Mouse (Mus musculus): ENCODE data around the gene Mertk. TPM values are rescaled to one million over a fixed set of nuclear protein-coding genes. Genes with fewer than 3 reads are reported as not detected.

The Mertk gene
- polyA plus RNA-seq, 1 experiment from 2014 or later = 2.5 TPM

GRCm38 (mm10) chr2:128816916-128817315 lies 118.2 kb downstream of the Mertk start:
- no peak for DNase-seq (ENCODE audit: low read depth, low spot score)
- ChIA-PET CTCF (interaction anchor here (1.2 to 5.9 kb wide), 4 partner anchors 9 to 154 kb away, joined by 3 to 91 read pairs (median 3); partner anchors contain the start of gene Mertk), POLR2A (interaction anchor here (1.9 kb wide), 1 partner anchor 118 kb away, joined by 6 read pairs; the partner anchor contains the start of gene Mertk)
- no peak for ATAC-seq
- H3K27me3 ChIP-seq = no peaks in the 10 kb centered on the region
- no peak for TF ChIP-seq CTCF (IDR thresholded peaks at IDR 0.05)
- in situ Hi-C loops (cut with MboI; ENCODE audit: low pct_unique_long_range_greater_than_20kb) = loop anchor here (5.0 kb wide), 1 partner anchor 120 kb away; the partner anchor contains the start of gene Mertk

- peak; percentile 20 for ATAC-seq
- POLR2A ChIA-PET = interaction anchor here (1.2 to 1.9 kb wide), 2 partner anchors 118 to 120 kb away, joined by 4 to 6 read pairs; partner anchors contain the start of gene Mertk
These were observed 118.6 kb downstream of the Mertk start for GRCm38 (mm10) chr2:128817387-128817785.

GRCm38 (mm10) chr2:128817786-128818681 lies 119.3 kb downstream of the Mertk start, which contains the start of gene Tmem87b:
Tmem87b (plus strand) TSS chr2:128818118.
- DNase-seq (ENCODE audit: low read depth, low spot score) = peak; percentile 84
- ChIA-PET CTCF (interaction anchor here (0.9 to 5.9 kb wide), 7 partner anchors 10 to 156 kb away, joined by 3 to 91 read pairs (median 3); partner anchors contain the start of gene Mertk), POLR2A (interaction anchor here (1.2 to 1.9 kb wide), 2 partner anchors 119 to 120 kb away, joined by 4 to 6 read pairs; partner anchors contain the start of gene Mertk)
- in situ Hi-C loops (cut with MboI; ENCODE audit: low pct_unique_long_range_greater_than_20kb) = loop anchor here (5.0 kb wide), 1 partner anchor 121 kb away; the partner anchor contains the start of gene Mertk
- ATAC-seq = peak; percentile 82
- no peaks in the 10 kb centered on the region for H3K27me3 ChIP-seq
- TF ChIP-seq CTCF (IDR thresholded peaks at IDR 0.05) = no peak

More at GRCm38 (mm10) chr2:128817387-128817785, 118.6 kb downstream of the Mertk start:
- CTCF ChIA-PET = interaction anchor here (0.9 to 5.9 kb wide), 7 partner anchors 9 to 155 kb away, joined by 3 to 91 read pairs (median 3); partner anchors contain the start of gene Mertk
- H3K27me3 ChIP-seq = no peaks in the 10 kb centered on the region
- peak; percentile 73 for TF ChIP-seq CTCF (IDR thresholded peaks at IDR 0.05)
- in situ Hi-C loops (cut with MboI; ENCODE audit: low pct_unique_long_range_greater_than_20kb) = loop anchor here (5.0 kb wide), 1 partner anchor 120 kb away; the partner anchor contains the start of gene Mertk
- DNase-seq (ENCODE audit: low read depth, low spot score) = peak; percentile 68

GRCm38 (mm10) chr2:128818956-128819643 lies 120.3 kb downstream of the Mertk start:
- DNase-seq (ENCODE audit: low read depth, low spot score) = no peak
- CTCF ChIA-PET = interaction anchor here (1.0 to 2.2 kb wide), 2 partner anchors 24 to 121 kb away, joined by 3 to 10 read pairs; partner anchors contain the start of gene Mertk
- H3K27me3 ChIP-seq = no peaks in the 10 kb centered on the region
- in situ Hi-C loops (cut with MboI; ENCODE audit: low pct_unique_long_range_greater_than_20kb) = loop anchor here (5.0 kb wide), 1 partner anchor 122 kb away; the partner anchor contains the start of gene Mertk
- ATAC-seq = no peak
- TF ChIP-seq CTCF (IDR thresholded peaks at IDR 0.05) = no peak
- POLR2A ChIA-PET = interaction anchor here (0.5 to 1.9 kb wide), 6 partner anchors 14 to 1916 kb away, joined by 3 to 7 read pairs (median 4); partner anchors contain the start of gene Mertk

GRCm38 (mm10) chr2:128820631-128821030 lies 121.9 kb downstream of the Mertk start:
- no peak for TF ChIP-seq CTCF (IDR thresholded peaks at IDR 0.05)
- H3K27me3 ChIP-seq = no peaks in the 10 kb centered on the region
- POLR2A ChIA-PET = interaction anchor here (0.6 to 1.1 kb wide), 2 partner anchors 48 to 379 kb away, joined by 3 to 5 read pairs; no protein-coding TSS in a partner anchor
- no peak for ATAC-seq
- CTCF ChIA-PET = interaction anchor here (0.7 to 2.2 kb wide), 4 partner anchors 12 to 126 kb away, joined by 3 to 10 read pairs (median 3); partner anchors contain the start of gene Mertk
- in situ Hi-C loops (cut with MboI; ENCODE audit: low pct_unique_long_range_greater_than_20kb) = no loop called here
- DNase-seq (ENCODE audit: low read depth, low spot score) = no peak

- in situ Hi-C loops (cut with MboI; ENCODE audit: low pct_unique_long_range_greater_than_20kb) = no loop called here
- DNase-seq (ENCODE audit: low read depth, low spot score) (no peak), ATAC-seq (no peak)
- ChIA-PET CTCF (interaction anchor here (1.0 to 1.7 kb wide), 2 partner anchors 10 to 126 kb away, joined by 4 read pairs; no protein-coding TSS in a partner anchor), POLR2A (no interaction called here)
- no peaks in the 10 kb centered on the region for H3K27me3 ChIP-seq
- TF ChIP-seq CTCF (IDR thresholded peaks at IDR 0.05) = no peak
These were observed 125.1 kb downstream of the Mertk start for GRCm38 (mm10) chr2:128823893-128824292.

GRCm38 (mm10) chr2:128827787-128828186 lies 129.0 kb downstream of the Mertk start:
- ChIA-PET POLR2A (no interaction called here), CTCF (interaction anchor here (1.3 kb wide), 1 partner anchor 11 kb away, joined by 3 read pairs; no protein-coding TSS in a partner anchor)
- H3K27me3 ChIP-seq = no peaks in the 10 kb centered on the region
- ATAC-seq (no peak), DNase-seq (ENCODE audit: low read depth, low spot score) (no peak)
- in situ Hi-C loops (cut with MboI; ENCODE audit: low pct_unique_long_range_greater_than_20kb) = no loop called here
- no peak for TF ChIP-seq CTCF (IDR thresholded peaks at IDR 0.05)

- no peak for ATAC-seq
- CTCF ChIA-PET = interaction anchor here (1.3 to 1.5 kb wide), 2 partner anchors 12 to 23 kb away, joined by 3 to 4 read pairs; no protein-coding TSS in a partner anchor
- no peak for DNase-seq (ENCODE audit: low read depth, low spot score)
- TF ChIP-seq CTCF (IDR thresholded peaks at IDR 0.05) = no peak
- in situ Hi-C loops (cut with MboI; ENCODE audit: low pct_unique_long_range_greater_than_20kb) = no loop called here
- H3K27me3 ChIP-seq = no peaks in the 10 kb centered on the region
- POLR2A ChIA-PET = interaction anchor here (0.5 kb wide), 1 partner anchor 13 kb away, joined by 7 read pairs; no protein-coding TSS in a partner anchor
These were observed 133.9 kb downstream of the Mertk start for GRCm38 (mm10) chr2:128832611-128833010.

- CTCF ChIA-PET = interaction anchor here (1.2 to 1.5 kb wide), 3 partner anchors 9 to 22 kb away, joined by 3 to 4 read pairs (median 4); no protein-coding TSS in a partner anchor
- in situ Hi-C loops (cut with MboI; ENCODE audit: low pct_unique_long_range_greater_than_20kb) = no loop called here
- DNase-seq (ENCODE audit: low read depth, low spot score) (peak; percentile 35), ATAC-seq (peak; percentile 69)
- TF ChIP-seq CTCF (IDR thresholded peaks at IDR 0.05) = no peak
- H3K27me3 ChIP-seq = no peaks in the 10 kb centered on the region
- POLR2A ChIA-PET = interaction anchor here (0.5 kb wide), 1 partner anchor 14 kb away, joined by 7 read pairs; no protein-coding TSS in a partner anchor
These were observed 134.3 kb downstream of the Mertk start for GRCm38 (mm10) chr2:128833035-128833434.
